Mouse (Mus musculus) cerebellum, postnatal 14 days (tissue): ENCODE results near the gene Ngp.

ENCODE experiments used
- DNase-seq, 2 experiments: peaks; one replicate each; pipeline ENCODE4 v3.0.0; 2021; ENCODE audit warnings: mixed read lengths in 2 of 2

Ngp gene

DNA sequence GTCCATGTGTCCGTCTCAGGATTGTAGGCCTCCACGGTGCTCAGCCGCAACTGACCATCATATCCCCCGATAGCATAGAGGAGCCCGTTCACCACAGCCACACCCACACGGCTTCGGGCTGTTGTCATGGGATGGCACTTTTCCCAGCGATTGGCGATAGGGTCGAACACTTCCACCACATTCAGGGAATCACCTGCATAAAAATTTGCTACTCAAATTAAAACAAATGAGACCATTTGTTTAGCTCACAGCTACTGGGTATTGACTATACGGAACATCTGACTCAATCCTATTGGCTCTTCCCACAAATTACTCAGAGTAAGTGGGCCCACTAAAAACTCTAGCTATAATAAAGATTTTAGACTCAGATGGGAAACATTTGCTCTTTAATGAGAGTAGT lies 16.5 kb downstream of the Ngp start:
- no peak for DNase-seq

DNA sequence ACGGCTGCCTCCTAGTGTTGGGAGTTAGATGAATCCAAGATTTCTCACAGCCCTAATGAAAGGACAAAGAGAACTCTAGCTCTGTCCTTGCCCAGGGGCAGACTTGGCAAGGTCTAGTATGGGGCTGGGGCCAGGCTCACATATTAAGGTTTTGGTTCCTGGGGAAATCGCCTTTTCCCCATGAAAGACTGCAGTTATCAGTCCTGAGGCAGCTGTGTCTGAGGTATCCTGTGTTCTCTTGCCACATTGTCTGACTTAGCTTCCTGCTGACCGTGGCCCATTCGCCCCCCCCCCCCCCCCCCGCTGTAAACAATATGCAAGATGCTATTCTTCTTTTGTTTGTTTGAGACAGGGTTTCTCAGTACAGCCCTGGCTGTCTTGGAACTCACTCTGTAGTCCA lies 20.5 kb downstream of the Ngp start:
- DNase-seq = no peak

DNA sequence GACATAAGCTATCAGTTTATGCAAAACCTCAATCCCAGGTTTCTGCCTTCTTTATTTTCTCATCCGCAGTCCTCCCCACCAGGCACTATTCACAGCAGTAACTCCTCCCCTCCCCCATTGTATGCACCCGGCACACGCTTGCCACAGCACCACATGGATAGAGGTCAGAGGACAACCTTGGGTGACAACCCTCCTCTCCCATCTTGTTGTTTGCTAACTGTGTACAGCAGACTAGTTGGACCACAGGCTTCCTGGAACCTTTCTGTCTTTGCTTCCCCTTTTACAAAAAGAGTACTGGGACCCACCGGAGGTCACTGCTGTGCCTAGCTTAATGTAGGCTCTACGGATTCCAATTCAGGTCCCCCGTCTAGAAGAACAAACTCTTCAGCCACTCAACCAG lies 21.0 kb downstream of the Ngp start:
- DNase-seq = no peak

DNA sequence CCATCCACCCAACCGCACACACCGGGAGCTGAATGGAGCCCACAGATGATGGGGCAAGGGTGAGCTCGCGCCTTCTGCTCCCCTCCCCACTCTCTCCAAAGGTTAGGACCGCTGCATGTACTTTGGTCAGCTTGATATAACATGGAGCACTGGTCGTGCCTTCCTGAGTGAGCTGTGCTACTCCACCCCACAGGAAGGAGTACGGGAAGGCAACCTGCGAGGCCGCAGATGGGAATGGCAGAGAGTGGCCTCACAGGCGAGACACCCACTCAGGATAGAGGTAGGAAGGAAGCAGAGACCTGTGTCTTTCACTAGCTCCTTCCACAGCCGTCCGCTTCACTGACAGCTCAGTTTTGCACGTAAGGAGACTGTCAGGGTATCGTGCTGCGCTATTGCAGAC lies 28.8 kb downstream of the Ngp start:
- no peak for DNase-seq

DNA sequence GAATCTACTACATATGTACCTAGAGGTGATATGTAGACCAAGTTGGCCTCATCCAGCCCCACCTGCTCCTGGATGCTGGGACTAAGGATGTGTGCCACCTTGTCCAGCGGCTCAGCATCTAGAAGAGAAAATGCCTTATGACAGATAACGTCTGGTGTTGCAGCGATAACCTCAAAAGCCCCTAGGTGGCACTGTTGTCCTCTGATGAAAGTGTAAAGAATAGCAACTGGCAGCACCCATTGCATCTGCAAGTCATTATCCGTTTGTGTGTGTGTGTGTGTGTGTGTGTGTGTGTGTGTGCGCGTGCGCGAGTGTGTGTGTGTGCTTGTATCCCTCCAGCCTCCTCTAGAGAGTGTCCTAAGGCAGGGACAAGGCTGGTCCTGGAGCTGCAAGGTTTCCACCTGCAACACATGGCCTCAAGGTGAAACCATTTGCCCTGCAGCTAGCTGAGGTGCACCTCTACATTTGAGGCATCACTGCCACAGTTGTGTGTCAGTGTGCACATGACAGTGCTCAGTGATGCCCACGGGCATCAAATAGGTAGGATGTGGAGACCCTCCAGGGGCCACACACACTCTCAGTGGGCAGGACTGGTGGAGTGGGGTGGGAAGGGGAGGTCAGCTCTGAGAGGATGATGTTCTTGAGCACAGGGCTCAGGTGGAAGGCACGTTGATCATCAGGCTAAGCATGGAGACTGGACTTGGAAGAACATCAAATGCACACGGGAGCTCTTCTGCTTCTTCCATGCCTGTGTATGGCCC lies 29.5 kb downstream of the Ngp start:
- DNase-seq = peak; percentile 83 to 89

DNA sequence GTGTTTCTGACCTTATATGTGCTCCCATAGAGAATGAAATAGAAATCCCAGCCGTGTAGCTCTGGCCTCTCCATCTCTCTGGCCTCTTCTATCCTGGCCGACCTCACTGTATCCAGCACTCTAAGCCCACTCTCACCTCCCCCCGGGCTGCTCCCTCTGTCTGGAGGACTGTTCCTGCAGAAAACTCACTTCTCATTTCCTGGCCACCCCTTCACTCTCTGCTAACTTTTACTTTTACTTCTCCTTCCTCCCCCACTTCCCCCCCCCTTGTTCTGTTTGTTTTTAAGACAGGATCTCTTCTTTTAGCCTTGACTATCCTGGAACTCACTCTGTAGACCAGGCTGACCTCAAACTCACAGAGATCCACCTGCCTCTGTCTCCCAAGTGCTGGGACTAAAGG lies 33.0 kb downstream of the Ngp start:
- DNase-seq = no peak

DNA sequence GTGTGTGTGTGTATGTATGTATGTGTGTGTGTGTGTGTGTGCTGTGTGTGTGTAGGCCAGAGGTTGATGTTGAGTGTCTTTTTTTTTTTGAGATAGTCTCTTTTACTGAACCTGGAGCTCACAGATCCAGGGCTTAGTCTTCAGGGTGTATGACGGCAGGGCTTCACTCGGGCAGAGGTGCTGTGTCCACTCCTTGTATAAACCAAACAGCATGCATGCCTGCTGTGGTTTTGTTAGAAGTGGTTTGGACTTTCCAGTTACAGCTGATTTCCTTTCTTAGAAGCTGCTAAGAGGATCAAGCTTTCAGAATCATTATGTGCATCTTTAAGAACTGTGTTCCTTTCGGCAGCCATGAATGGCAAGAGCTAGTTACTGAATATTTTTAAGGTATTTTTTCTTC lies 38.4 kb downstream of the Ngp start:
- DNase-seq = no peak

DNA sequence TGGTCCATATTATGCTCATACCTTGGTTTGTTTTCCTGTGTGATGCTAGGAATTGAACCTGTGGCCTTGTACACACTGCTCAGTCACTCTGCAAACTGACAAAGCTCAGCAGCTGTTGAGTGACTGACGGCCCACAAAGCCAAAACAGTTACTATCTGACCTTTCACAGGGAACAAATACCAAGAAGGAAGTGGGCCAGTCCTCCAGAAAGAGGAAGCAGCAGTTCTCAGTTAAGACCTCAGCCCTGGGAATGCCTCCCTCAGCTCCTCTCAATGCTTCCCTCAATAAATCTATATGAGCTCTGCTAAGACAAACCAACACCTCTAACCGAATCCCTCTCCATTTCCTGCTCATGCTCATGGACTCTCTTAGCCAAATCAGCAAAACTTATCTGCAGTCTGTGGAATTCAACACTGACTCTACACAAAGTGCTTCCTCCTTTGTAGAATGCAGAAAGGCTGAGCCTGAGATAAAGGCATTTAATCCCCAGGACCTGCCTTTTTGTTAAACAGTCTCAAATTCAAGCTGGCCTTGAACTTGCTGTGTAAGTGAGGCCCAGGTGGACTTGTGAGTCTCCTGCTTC lies 39.7 kb downstream of the Ngp start:
- no peak for DNase-seq

DNA sequence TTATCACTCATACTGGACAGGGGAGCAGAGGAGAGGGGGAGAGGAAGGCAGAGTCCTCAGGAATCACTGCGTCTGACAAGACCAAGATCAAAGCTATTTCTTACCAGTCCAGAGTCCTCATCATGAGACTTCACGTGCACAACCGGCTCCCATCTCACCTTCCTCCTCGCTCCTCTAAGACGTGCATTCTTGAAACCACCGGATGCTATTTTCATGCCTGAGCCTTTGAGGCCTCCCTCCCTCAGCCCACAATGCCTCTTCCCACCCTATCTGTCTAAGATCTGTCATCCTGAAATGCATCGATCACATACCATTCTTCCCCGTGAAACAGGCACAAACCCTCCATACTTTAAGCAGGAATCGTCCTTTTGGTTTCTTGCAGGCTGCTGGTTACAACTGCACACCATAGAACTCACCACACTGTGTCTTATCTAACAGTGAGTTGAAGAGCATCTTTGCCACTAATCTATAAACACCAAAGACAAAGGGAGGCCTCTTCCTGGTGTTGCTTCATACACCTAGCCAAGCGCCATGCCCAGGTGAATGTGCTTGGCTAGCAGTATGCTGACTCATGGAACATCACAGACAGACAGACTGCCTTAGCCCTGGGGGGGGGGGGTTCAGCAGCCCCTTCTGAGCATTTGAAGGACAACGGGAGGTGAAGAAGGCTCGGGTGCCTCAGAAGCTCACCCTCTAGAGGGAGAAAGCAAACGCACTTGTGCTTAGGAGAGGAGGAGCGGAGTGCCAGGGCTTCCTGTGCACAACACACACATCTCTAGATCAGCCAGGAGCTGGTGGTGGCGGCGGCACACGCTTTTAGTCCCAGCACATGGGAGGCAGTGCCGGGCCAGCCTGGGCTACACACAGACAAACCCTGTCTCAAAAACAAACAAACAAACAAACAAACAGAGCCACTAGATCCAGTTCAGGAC lies 41.6 kb downstream of the Ngp start:
- DNase-seq = no peak

DNA sequence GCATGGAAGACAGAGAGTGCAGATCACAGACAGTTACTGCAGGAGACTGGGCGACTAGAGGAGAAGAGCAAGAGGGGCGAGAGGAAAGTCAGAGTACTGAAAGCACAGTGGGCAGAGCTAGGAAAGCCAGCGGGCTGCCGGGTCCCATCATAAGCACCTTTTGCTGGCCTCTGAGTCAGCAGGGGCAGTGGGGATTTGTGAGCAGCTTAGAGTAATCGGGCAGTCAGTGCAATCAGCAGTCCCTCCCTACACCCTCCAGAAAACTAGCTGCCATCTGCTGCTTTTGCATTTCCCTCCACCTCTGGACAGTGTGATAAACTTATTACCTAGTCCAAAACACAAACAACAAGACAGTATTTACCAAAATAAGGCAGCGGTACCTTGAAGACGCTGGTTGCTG lies 42.8 kb downstream of the Ngp start:
- DNase-seq = no peak

DNA sequence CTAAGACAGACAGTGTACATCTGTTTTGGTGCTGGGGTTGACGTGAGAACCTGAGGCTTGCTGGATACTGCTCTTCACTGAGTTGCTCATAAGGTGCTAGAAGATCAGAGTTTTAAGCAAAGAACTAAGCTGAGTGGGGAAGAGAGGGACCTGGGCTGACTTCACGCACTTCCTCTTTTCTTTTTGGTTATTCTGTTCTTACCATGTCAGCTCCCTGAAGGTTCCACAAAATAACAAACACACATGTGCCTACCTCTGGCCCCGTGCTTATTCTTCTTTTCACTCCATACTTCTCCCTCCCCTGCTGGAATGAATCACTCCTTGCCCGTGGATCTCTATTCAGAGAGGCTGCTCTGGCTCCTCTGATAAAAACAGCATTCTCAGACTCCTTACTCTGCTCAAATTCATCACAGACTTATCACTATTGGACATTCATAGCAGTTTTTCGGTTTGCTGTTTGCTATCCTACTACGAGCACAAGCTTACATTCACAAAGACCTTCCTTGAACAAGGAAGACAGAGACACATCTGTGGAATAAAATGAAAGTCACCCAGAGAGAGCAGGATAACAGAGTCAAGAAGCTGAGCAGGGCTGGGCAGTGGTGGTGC lies 44.5 kb downstream of the Ngp start:
- DNase-seq = no peak

DNA sequence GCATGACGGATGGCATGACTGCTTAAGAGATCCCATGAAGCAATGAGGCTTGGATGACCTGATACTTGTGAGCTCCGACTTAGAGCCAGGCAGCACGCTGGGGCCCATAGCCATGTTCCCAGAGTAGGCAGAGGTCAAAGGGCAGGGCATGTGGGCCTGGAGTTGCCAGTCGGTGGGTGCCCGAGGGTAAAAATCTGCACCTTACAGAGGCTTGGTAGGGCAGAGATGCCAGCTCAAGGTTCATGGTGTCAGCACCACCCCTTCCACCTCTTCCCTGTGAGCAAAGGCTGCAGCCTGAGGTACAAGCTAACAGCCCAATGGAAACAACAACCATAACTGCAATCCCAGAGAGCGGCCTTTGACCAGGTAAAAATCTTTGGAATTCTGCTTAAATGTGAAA lies 45.8 kb downstream of the Ngp start:
- DNase-seq = no peak

DNA sequence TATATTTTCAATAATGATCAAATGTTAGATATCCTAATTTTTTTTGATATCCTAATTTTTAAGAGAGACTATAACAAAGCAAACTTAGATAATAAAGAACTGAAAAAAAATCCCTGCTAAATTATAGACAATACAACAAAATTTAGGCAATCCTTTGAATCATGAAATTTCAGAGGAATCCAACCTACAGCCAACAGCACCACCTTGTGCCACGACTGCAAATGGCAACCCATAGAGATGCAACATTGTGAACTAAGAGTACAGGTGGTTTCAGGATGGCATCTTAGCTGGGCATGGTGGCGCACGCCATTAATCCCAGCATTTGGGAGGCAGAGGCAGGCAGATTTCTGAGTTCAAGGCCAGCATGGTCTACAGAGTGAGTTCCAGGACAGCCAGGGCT lies 46.6 kb downstream of the Ngp start:
- peak in 1 of 2 experiments; percentile 18 for DNase-seq
